Mouse (Mus musculus): ENCODE measurements around the gene Rpe65. TPM values are rescaled to one million over a fixed set of nuclear protein-coding genes. Genes with fewer than 3 reads are reported as not detected.

The Rpe65 gene
- polyA plus RNA-seq (2015; fragmentation: Nextera tagmentation; extraction: Ambion mirVana) = not detected in 2 replicates

- WGBS (ENCODE audit: insufficient replicate concordance) = 55% methylated on average over 1 of the region's 1 CpGs
- H3K9ac ChIP-seq = no peak within 1 kb of the TSS
- H3K4me1 ChIP-seq (replicated peaks) = no peaks in the 10 kb centered on the region
- no peaks in the 10 kb centered on the region for H3K27me3 ChIP-seq
- H3K4me2 ChIP-seq = no peak within 1 kb of the TSS
- H3K36me3 ChIP-seq (replicated peaks) = no peaks in the 10 kb centered on the region
- H3K9me3 ChIP-seq (replicated peaks) = no peaks in the 10 kb centered on the region
- no peak for ATAC-seq (ENCODE audit: insufficient read depth)
- H3K4me3 ChIP-seq (replicated peaks) = no peak within 1 kb of the TSS
- no peak within 1 kb of the TSS for H3K27ac ChIP-seq (replicated peaks)
Observed at GRCm38 (mm10) chr3:159598875-159599274, at the start of gene Rpe65. Gene Rpe65, plus strand, starts transcription at chr3:159599175.

DNA sequence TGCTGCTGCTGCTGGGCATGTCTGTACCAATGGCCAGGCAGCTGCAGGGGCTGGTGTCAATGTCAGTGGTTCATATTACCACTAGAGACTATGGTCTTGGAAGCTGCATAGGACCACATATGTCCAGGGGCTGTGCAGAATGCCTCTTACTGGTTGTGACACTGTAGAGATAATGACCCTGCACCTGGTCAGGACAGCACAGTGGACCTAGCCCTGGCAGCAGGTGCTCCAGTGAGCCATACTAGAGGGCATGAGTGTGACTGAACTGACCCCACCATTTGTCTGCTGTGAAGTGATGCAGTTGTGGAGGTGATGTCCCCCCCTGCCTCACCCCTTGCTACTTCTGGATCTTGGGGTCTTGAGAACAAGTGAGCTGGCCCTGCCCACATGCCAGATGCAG is 48.8 kb upstream of the Rpe65 start:
- no peak for ATAC-seq (ENCODE audit: insufficient read depth)
- no peaks in the 10 kb centered on the region for H3K27me3 ChIP-seq

DNA sequence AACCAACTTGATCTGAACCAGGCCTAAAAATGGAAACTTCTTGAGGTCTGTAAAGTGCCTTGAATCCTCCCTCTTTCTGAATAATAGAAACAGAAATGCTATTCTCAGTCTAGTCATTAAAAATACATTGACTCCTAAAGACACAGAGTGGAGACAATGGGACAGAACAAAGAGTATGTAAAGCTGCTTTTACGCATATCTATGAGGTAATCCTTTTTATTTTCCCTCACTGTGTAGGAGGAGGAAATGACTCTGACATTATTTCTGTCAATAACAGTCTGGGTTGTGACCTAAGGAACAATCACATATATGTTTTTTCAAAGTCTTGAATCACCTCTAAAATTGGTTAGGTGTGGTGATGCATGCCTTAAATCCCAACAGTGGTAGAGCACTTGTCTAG is 16.0 kb downstream of the Rpe65 start:
- 59% methylated on average over 1 of the region's 1 CpGs for WGBS (ENCODE audit: insufficient replicate concordance)

More for the DNA sequence above, 48.8 kb upstream of the Rpe65 start:
- Histone ChIP-seq H3K4me3 (replicated peaks) (no peak overlapping the region), H3K4me1 (replicated peaks) (no peaks in the 10 kb centered on the region), H3K9ac (no peak overlapping the region), H3K36me3 (replicated peaks) (no peaks in the 10 kb centered on the region), H3K27ac (replicated peaks) (no peak overlapping the region), H3K9me3 (replicated peaks) (no peaks in the 10 kb centered on the region), H3K4me2 (no peak overlapping the region)

GRCm38 (mm10) chr3:159621026-159621425 is 22.1 kb downstream of the Rpe65 start:
- no peak overlapping the region for H3K9ac ChIP-seq
- no peak overlapping the region for H3K27ac ChIP-seq (replicated peaks)
- WGBS (ENCODE audit: insufficient replicate concordance) = 35% methylated on average over 1 of the region's 1 CpGs
- no peaks in the 10 kb centered on the region for H3K27me3 ChIP-seq
- H3K9me3 ChIP-seq (replicated peaks) = no peaks in the 10 kb centered on the region
- no peak for ATAC-seq (ENCODE audit: insufficient read depth)
- H3K36me3 ChIP-seq (replicated peaks) = no peaks in the 10 kb centered on the region
- H3K4me2 ChIP-seq = no peak overlapping the region
- H3K4me3 ChIP-seq (replicated peaks) = no peak overlapping the region
- H3K4me1 ChIP-seq (replicated peaks) = no peaks in the 10 kb centered on the region

More for the DNA sequence above, 16.0 kb downstream of the Rpe65 start:
- Histone ChIP-seq H3K9ac (no peak overlapping the region), H3K4me1 (replicated peaks) (no peaks in the 10 kb centered on the region), H3K9me3 (replicated peaks) (no peaks in the 10 kb centered on the region), H3K36me3 (replicated peaks) (no peaks in the 10 kb centered on the region), H3K27me3 (no peaks in the 10 kb centered on the region), H3K27ac (replicated peaks) (no peak overlapping the region), H3K4me3 (replicated peaks) (no peak overlapping the region), H3K4me2 (no peak overlapping the region)
- no peak for ATAC-seq (ENCODE audit: insufficient read depth)

- Histone ChIP-seq H3K27ac (replicated peaks) (no peak overlapping the region), H3K9ac (no peak overlapping the region), H3K4me1 (replicated peaks) (no peaks in the 10 kb centered on the region), H3K4me3 (replicated peaks) (no peak overlapping the region), H3K9me3 (replicated peaks) (no peaks in the 10 kb centered on the region), H3K36me3 (replicated peaks) (no peaks in the 10 kb centered on the region), H3K4me2 (no peak overlapping the region), H3K27me3 (no peaks in the 10 kb centered on the region)
- no peak for ATAC-seq (ENCODE audit: insufficient read depth)
- WGBS (ENCODE audit: insufficient replicate concordance) = 49% methylated on average over 1 of the region's 1 CpGs
Observed at GRCm38 (mm10) chr3:159624010-159624409, 25.0 kb downstream of the Rpe65 start.

DNA sequence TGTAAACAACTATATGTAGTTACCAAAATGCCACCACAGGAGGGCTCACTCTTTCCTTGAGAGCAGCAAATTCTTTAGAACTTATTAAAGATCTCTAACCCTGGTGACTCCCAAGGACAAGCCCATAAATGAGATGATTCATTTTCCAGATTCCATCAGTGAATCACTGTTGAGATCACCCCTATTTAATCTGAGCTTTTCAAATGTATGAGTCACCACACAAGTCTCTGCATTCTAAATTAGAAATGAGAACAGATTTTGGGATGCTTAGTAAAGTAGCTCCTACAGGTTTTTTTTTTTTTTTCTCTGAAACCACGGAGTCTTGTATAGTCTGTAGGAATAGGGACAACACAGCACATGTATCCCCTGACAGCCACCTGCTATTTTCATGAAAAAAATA is 61.8 kb downstream of the Rpe65 start:
- Histone ChIP-seq H3K4me3 (replicated peaks) (no peak overlapping the region), H3K4me2 (no peak overlapping the region), H3K27me3 (no peaks in the 10 kb centered on the region), H3K4me1 (replicated peaks) (no peaks in the 10 kb centered on the region), H3K9ac (no peak overlapping the region), H3K36me3 (replicated peaks) (no peaks in the 10 kb centered on the region), H3K9me3 (replicated peaks) (no peaks in the 10 kb centered on the region), H3K27ac (replicated peaks) (no peak overlapping the region)
- WGBS (ENCODE audit: insufficient replicate concordance) = 55% methylated on average over 1 of the region's 1 CpGs
- ATAC-seq (ENCODE audit: insufficient read depth) = no peak

- 63% methylated on average over 1 of the region's 1 CpGs for WGBS (ENCODE audit: insufficient replicate concordance)
- no peaks in the 10 kb centered on the region for H3K4me1 ChIP-seq (replicated peaks)
- H3K9ac ChIP-seq = no peak overlapping the region
- H3K9me3 ChIP-seq (replicated peaks) = no peaks in the 10 kb centered on the region
- H3K27me3 ChIP-seq = no peaks in the 10 kb centered on the region
- H3K36me3 ChIP-seq (replicated peaks) = no peaks in the 10 kb centered on the region
- ATAC-seq (ENCODE audit: insufficient read depth) = no peak
- H3K4me2 ChIP-seq = no peak overlapping the region
- H3K4me3 ChIP-seq (replicated peaks) = no peak overlapping the region
- H3K27ac ChIP-seq (replicated peaks) = no peak overlapping the region
Observed at GRCm38 (mm10) chr3:159663333-159663732, 64.4 kb downstream of the Rpe65 start.

Other genes with a start within 250 kb of the Rpe65 start
- gene Depdc1a, start 103.7 kb upstream of the Rpe65 start, polyA plus RNA-seq (2015; fragmentation: Nextera tagmentation; extraction: Ambion mirVana) = 22.0 and 24.8 TPM in 2 replicates
- 7.1 and 7.7 TPM in 2 replicates for gene Wls, start 240.5 kb downstream of the Rpe65 start, polyA plus RNA-seq (2015; fragmentation: Nextera tagmentation; extraction: Ambion mirVana)